Mouse (Mus musculus) midbrain, embryonic 14.5 days (tissue): ENCODE results near the gene BC035947. TPM values are rescaled to one million over a fixed set of nuclear protein-coding genes. Genes with fewer than 3 reads are reported as not detected.

Experiments
- ATAC-seq: fragments of 200-750 bp; cut with Nextera tagmentation; 2 replicates; pipeline ENCODE4 v1.8.0; 2017; ENCODE audit warnings: moderate number of reproducible peaks, moderate library complexity; ENCODE audit not compliant: low FRiP score, low TSS enrichment
- DNase-seq: peaks from one replicate; pipeline ENCODE4 v3.0.0-alpha.2; 2015
- H3K27ac ChIP-seq: fragments of 300-500 bp; sonication (generic); replicated peaks from 2 replicates; pipeline ENCODE4 v1.5.1; 2014; ENCODE audit warnings: mild to moderate bottlenecking, low read depth, low read length, moderate library complexity
- H3K27me3 ChIP-seq: fragments of 300-500 bp; sonication (generic); 2 replicates; pipeline ENCODE4 v1.6.1; 2014; ENCODE audit warnings: low read length, control low read depth, mixed read lengths; ENCODE audit not compliant: control insufficient read depth, insufficient read depth
- H3K36me3 ChIP-seq: fragments of 300-500 bp; sonication (generic); 2 replicates; pipeline ENCODE4 v1.6.1; 2014; ENCODE audit warnings: low read length, control low read depth; ENCODE audit not compliant: control insufficient read depth, insufficient read depth
- H3K4me1 ChIP-seq: fragments of 300-500 bp; sonication (generic); 2 replicates; pipeline ENCODE4 v1.6.1; 2014; ENCODE audit warnings: mild to moderate bottlenecking, antibody characterized with exemption, low read length, control low read depth; ENCODE audit not compliant: control insufficient read depth, insufficient read depth
- H3K4me2 ChIP-seq: fragments of 300-500 bp; sonication (generic); 2 replicates; pipeline ENCODE4 v1.6.1; 2014; ENCODE audit warnings: mild to moderate bottlenecking, low read length, moderate library complexity
- H3K4me3 ChIP-seq: fragments of 300-500 bp; sonication (generic); replicated peaks from 2 replicates; pipeline ENCODE4 v1.5.1; 2014; ENCODE audit warnings: low read depth, low read length
- H3K9ac ChIP-seq: fragments of 300-500 bp; sonication (generic); replicated peaks from 2 replicates; pipeline ENCODE4 v1.6.1; 2014; ENCODE audit warnings: mild to moderate bottlenecking, low read length, moderate library complexity
- H3K9me3 ChIP-seq: fragments of 300-500 bp; sonication (generic); 2 replicates; pipeline ENCODE4 v1.6.1; 2016; ENCODE audit warnings: low read length, control low read depth, mixed read lengths; ENCODE audit not compliant: control insufficient read depth
- WGBS: fragments of 180-500 bp; shearing (Covaris S2); extraction: QIAGEN DNeasy Blood & Tissue Kit; methylation state at CpG from one replicate; pipeline ENCODE4 v1.1.7; 2014; 5-methylcytosine and 5-hydroxymethylcytosine counted together
- polyA plus RNA-seq: library from polyadenylated mRNA; unstranded; fragments of >200 nt; fragmentation: Nextera tagmentation; extraction: Ambion mirVana; gene quantifications from 2 replicates; pipeline ENCODE4 v1.2.1, GENCODE M21; 2014

Gene BC035947
- polyA plus RNA-seq, 1 experiment from 2014 or later, result 1.2 TPM

GRCm38 (mm10) chr1:78484361-78484760, 27.6 kb downstream of the BC035947 start:
- H3K9me3 ChIP-seq, result no peaks in the 10 kb centered on the region
- DNase-seq, result no peak
- 32% methylated on average over 2 of the region's 2 CpGs for WGBS
- no peak overlapping the region for H3K27ac ChIP-seq
- H3K4me1 ChIP-seq, result 0 out of 2 replicates have a peak, but pooled peaks cover 5% of the 10 kb centered on the region
- H3K4me2 ChIP-seq, result no peak overlapping the region
- no peak overlapping the region for H3K4me3 ChIP-seq
- peaks cover 12% of the 10 kb centered on the region for H3K36me3 ChIP-seq
- no peak for ATAC-seq
- no peak overlapping the region for H3K9ac ChIP-seq
- H3K27me3 ChIP-seq, result no peaks in the 10 kb centered on the region

GRCm38 (mm10) chr1:78483430-78483829, 28.5 kb downstream of the BC035947 start:
- no peak overlapping the region for H3K9ac ChIP-seq
- H3K9me3 ChIP-seq, result no peaks in the 10 kb centered on the region
- H3K4me1 ChIP-seq, result 0 out of 2 replicates have a peak, but pooled peaks cover 5% of the 10 kb centered on the region
- H3K27ac ChIP-seq, result no peak overlapping the region
- no peak overlapping the region for H3K4me2 ChIP-seq
- DNase-seq (no peak), ATAC-seq (no peak)
- WGBS, result 95% methylated on average over 3 of the region's 3 CpGs
- H3K36me3 ChIP-seq, result peaks cover 18% of the 10 kb centered on the region
- H3K27me3 ChIP-seq, result no peaks in the 10 kb centered on the region
- H3K4me3 ChIP-seq, result no peak overlapping the region

GRCm38 (mm10) chr1:78472441-78472840, 39.5 kb downstream of the BC035947 start:
- H3K4me1 ChIP-seq, result no peaks in the 10 kb centered on the region
- no peak overlapping the region for H3K4me3 ChIP-seq
- 94% methylated on average over 5 of the region's 5 CpGs for WGBS
- H3K27me3 ChIP-seq, result no peaks in the 10 kb centered on the region
- no peak overlapping the region for H3K27ac ChIP-seq
- ATAC-seq, result no peak
- H3K4me2 ChIP-seq, result no peak overlapping the region
- peaks cover 60% of the 10 kb centered on the region for H3K36me3 ChIP-seq
- no peak overlapping the region for H3K9ac ChIP-seq
- no peaks in the 10 kb centered on the region for H3K9me3 ChIP-seq
- DNase-seq, result no peak

GRCm38 (mm10) chr1:78454659-78455058, 57.3 kb downstream of the BC035947 start:
- Histone ChIP-seq H3K4me2 (no peak overlapping the region), H3K4me1 (no peaks in the 10 kb centered on the region), H3K27ac (no peak overlapping the region), H3K4me3 (no peak overlapping the region), H3K27me3 (no peaks in the 10 kb centered on the region), H3K9ac (no peak overlapping the region), H3K36me3 (peaks cover 64% of the 10 kb centered on the region), H3K9me3 (no peaks in the 10 kb centered on the region)
- ATAC-seq, result no peak
- peak; percentile 84 for DNase-seq
- WGBS, result 22% methylated on average over 7 of the region's 7 CpGs

DNA sequence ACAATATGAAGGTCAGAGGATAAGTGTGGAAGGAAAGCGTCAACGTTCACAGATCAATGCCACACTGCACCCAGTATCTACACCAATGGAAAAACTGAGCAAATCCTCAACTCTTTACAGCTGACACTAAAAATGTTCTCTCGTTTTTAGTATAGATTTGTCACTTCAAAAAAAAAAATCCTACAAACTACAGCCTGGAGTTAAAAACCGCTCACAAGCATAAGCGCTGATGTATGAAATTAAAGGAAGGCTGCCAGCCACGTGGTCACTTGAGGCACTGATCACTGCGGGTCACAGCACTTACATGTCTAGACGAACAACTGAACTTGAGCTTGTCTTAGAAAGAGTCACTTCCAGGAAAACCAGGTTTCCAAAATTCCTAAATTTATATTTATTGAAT, 58.1 kb downstream of the BC035947 start:
- Histone ChIP-seq H3K27me3 (no peaks in the 10 kb centered on the region), H3K4me2 (no peak overlapping the region), H3K4me3 (no peak overlapping the region), H3K9ac (no peak overlapping the region), H3K36me3 (peaks cover 56% of the 10 kb centered on the region), H3K4me1 (no peaks in the 10 kb centered on the region), H3K9me3 (no peaks in the 10 kb centered on the region), H3K27ac (no peak overlapping the region)
- DNase-seq, result no peak
- ATAC-seq, result no peak
- 89% methylated on average over 8 of the region's 8 CpGs for WGBS

- DNase-seq (no peak), ATAC-seq (no peak)
- H3K4me3 ChIP-seq, result no peak overlapping the region
- 91% methylated on average over 6 of the region's 6 CpGs for WGBS
- peaks cover 48% of the 10 kb centered on the region for H3K36me3 ChIP-seq
- no peak overlapping the region for H3K27ac ChIP-seq
- no peaks in the 10 kb centered on the region for H3K27me3 ChIP-seq
- no peak overlapping the region for H3K9ac ChIP-seq
- no peaks in the 10 kb centered on the region for H3K9me3 ChIP-seq
- H3K4me2 ChIP-seq, result no peak overlapping the region
- no peaks in the 10 kb centered on the region for H3K4me1 ChIP-seq
Measured at GRCm38 (mm10) chr1:78452544-78452943, 59.4 kb downstream of the BC035947 start.

GRCm38 (mm10) chr1:78451070-78451854, 60.7 kb downstream of the BC035947 start:
- no peaks in the 10 kb centered on the region for H3K27me3 ChIP-seq
- no peak overlapping the region for H3K27ac ChIP-seq
- H3K4me2 ChIP-seq, result no peak overlapping the region
- H3K9ac ChIP-seq, result no peak overlapping the region
- 79% methylated on average over 12 of the region's 12 CpGs for WGBS
- ATAC-seq, result no peak
- H3K4me3 ChIP-seq, result no peak overlapping the region
- peaks cover 43% of the 10 kb centered on the region for H3K36me3 ChIP-seq
- DNase-seq, result no peak
- H3K9me3 ChIP-seq, result no peaks in the 10 kb centered on the region
- H3K4me1 ChIP-seq, result no peaks in the 10 kb centered on the region

DNA sequence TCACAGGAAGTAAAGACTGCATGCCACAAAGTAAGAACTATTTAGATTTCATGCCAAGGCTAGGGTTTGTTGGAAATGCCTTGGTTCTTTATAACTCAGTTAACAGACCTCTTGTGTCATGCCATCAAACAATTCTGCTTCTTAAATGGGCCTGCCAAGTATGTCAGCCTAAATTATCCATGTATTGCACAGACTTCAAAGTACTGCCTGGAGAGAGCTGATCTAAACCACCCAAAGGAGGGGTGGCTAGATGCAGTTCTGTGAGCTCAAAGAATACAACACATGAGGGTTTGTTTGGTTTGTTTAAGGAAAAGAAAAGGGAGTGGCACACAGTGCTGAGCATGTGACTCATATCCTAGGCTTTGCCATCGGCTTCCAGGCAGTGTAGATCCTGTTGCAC, 63.9 kb downstream of the BC035947 start:
- H3K9me3 ChIP-seq, result no peaks in the 10 kb centered on the region
- ATAC-seq (no peak), DNase-seq (no peak)
- H3K4me1 ChIP-seq, result no peaks in the 10 kb centered on the region
- no peaks in the 10 kb centered on the region for H3K27me3 ChIP-seq
- H3K9ac ChIP-seq, result no peak overlapping the region
- H3K27ac ChIP-seq, result no peak overlapping the region
- H3K36me3 ChIP-seq, result peaks cover 45% of the 10 kb centered on the region
- WGBS, result 60% methylated on average over 1 of the region's 1 CpGs
- no peak overlapping the region for H3K4me3 ChIP-seq
- H3K4me2 ChIP-seq, result no peak overlapping the region
